Mouse (Mus musculus) intestine, embryonic 16.5 days (tissue): ENCODE data around the gene Tmem156. TPM values are rescaled to one million over a fixed set of nuclear protein-coding genes. Genes with fewer than 3 reads are reported as not detected.

Experiments used
- ATAC-seq: fragments of 200-750 bp; cut with Nextera tagmentation; 2 replicates; pipeline ENCODE4 v1.8.0; 2017; ENCODE audit warnings: moderate TSS enrichment, moderate library complexity
- H3K27ac ChIP-seq: fragments of 300-500 bp; sonication (generic); 2 replicates; pipeline ENCODE4 v1.5.1; 2014; ENCODE audit warnings: mild to moderate bottlenecking, low read length
- H3K27me3 ChIP-seq: fragments of 300-500 bp; sonication (generic); replicated peaks from 2 replicates; pipeline ENCODE4 v1.6.1; 2014; ENCODE audit warnings: low read length, control low read depth, mixed read lengths; ENCODE audit not compliant: control insufficient read depth, insufficient read depth
- H3K36me3 ChIP-seq: fragments of 300-500 bp; sonication (generic); 2 replicates; pipeline ENCODE4 v1.6.1; 2014; ENCODE audit warnings: low read length, control low read depth; ENCODE audit not compliant: control insufficient read depth, insufficient read depth
- H3K4me1 ChIP-seq: fragments of 300-500 bp; sonication (generic); 2 replicates; pipeline ENCODE4 v1.6.1; 2014; ENCODE audit warnings: low read length, control low read depth, mixed read lengths; ENCODE audit not compliant: control insufficient read depth, insufficient read depth
- H3K4me2 ChIP-seq: fragments of 300-500 bp; sonication (generic); 2 replicates; pipeline ENCODE4 v1.6.1; 2014; ENCODE audit warnings: low read depth, low read length, control low read depth
- H3K4me3 ChIP-seq: fragments of 300-500 bp; sonication (generic); 2 replicates; pipeline ENCODE4 v1.5.1; 2014; ENCODE audit warnings: mild to moderate bottlenecking, low read length
- H3K9ac ChIP-seq: fragments of 300-500 bp; sonication (generic); 2 replicates; pipeline ENCODE4 v1.6.1; 2014; ENCODE audit warnings: low read depth, low read length
- H3K9me3 ChIP-seq: fragments of 300-500 bp; sonication (generic); 2 replicates; pipeline ENCODE4 v1.6.1; 2016; ENCODE audit warnings: low read length, control low read depth; ENCODE audit not compliant: control insufficient read depth
- WGBS: fragments of 180-500 bp; shearing (Covaris S2); extraction: QIAGEN DNeasy Blood & Tissue Kit; methylation state at CpG from one replicate; pipeline ENCODE4 v1.1.7; 2014; 5-methylcytosine and 5-hydroxymethylcytosine counted together
- polyA plus RNA-seq: library from polyadenylated mRNA; unstranded; fragments of >200 nt; fragmentation: Nextera tagmentation; extraction: Ambion mirVana; gene quantifications from 2 replicates; pipeline ENCODE4 v1.2.1, GENCODE M21; 2015

The Tmem156 gene
- polyA plus RNA-seq: 1.5 and 2.1 TPM in 2 replicates

DNA sequence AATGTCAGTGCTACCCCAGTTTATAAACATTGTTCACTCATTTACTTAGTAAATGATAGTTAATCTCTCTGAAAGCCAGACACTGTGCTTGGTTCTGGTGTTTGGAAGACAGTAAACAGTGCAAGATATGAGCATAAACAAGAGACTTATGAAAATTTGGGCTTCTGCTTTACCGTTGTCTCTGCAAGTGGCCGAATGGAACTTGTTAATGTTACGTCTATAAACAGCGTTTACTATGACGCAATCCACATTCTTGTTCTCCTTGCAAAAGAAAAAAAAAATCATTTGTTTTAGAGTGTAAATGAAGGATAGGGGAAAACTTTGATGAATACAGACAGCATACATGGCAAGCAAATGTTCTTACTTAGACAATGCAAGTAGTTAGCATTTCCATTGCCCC is at the start of gene Tmem156:
Gene Tmem156, minus strand, starts transcription at position 212 of the 400 bp plus-strand sequence.
- ATAC-seq: peak; percentile 50
- Histone ChIP-seq H3K9me3 (no peaks in the 10 kb centered on the region), H3K27me3 (no peaks in the 10 kb centered on the region), H3K4me2 (0 out of 2 replicates have a peak within 1 kb of the TSS, but pooled peaks have one; percentile 16), H3K4me3 (no peak within 1 kb of the TSS), H3K36me3 (no peaks in the 10 kb centered on the region), H3K9ac (no peak within 1 kb of the TSS), H3K27ac (peak within 1 kb of the TSS; percentile 23), H3K4me1 (peaks cover 8% of the 10 kb centered on the region)
- WGBS: 35% methylated on average over 5 of the region's 5 CpGs

- Histone ChIP-seq H3K27me3 (no peaks in the 10 kb centered on the region), H3K4me2 (no peak overlapping the region), H3K9ac (no peak overlapping the region), H3K9me3 (no peaks in the 10 kb centered on the region), H3K36me3 (peaks cover 7% of the 10 kb centered on the region; the same call in 1 of the 2 replicates), H3K4me1 (no peaks in the 10 kb centered on the region), H3K27ac (no peak overlapping the region), H3K4me3 (no peak overlapping the region)
- no peak for ATAC-seq
- WGBS: 87% methylated on average over 8 of the region's 8 CpGs
Observed at GRCm38 (mm10) chr5:65141242-65141641, 49.3 kb upstream of the Tmem156 start.

GRCm38 (mm10) chr5:65137073-65137472 is 45.1 kb upstream of the Tmem156 start:
- WGBS: 83% methylated on average over 6 of the region's 6 CpGs
- Histone ChIP-seq H3K4me2 (no peak overlapping the region), H3K4me1 (no peaks in the 10 kb centered on the region), H3K4me3 (no peak overlapping the region), H3K36me3 (no peaks in the 10 kb centered on the region), H3K27ac (no peak overlapping the region), H3K9me3 (no peaks in the 10 kb centered on the region), H3K27me3 (no peaks in the 10 kb centered on the region), H3K9ac (no peak overlapping the region)
- no peak for ATAC-seq

DNA sequence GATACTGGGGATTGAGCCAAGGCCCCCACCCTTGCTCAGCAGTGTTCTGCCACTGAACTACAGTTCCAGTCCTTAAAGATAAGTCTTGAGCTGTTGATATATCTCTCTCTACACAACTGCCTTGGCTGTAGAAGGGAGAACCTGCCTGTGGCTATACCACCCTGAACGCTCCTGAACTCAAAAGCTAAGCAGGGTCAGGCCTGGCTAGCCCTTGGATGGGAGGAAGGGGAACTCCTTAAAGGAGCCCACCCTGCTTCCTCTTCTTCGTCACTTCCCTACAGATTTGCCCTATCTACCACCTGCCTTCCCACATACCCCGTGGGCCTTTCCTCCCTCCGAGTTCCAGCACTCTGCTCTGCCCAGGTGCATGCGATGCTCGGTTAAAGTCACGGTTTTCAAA is 44.2 kb upstream of the Tmem156 start:
- no peaks in the 10 kb centered on the region for H3K9me3 ChIP-seq
- WGBS: 81% methylated on average over 7 of the region's 7 CpGs
- H3K36me3 ChIP-seq: no peaks in the 10 kb centered on the region
- ATAC-seq: no peak
- H3K4me1 ChIP-seq: no peaks in the 10 kb centered on the region
- no peak overlapping the region for H3K27ac ChIP-seq
- H3K4me3 ChIP-seq: no peak overlapping the region
- H3K9ac ChIP-seq: no peak overlapping the region
- H3K27me3 ChIP-seq: no peaks in the 10 kb centered on the region
- H3K4me2 ChIP-seq: no peak overlapping the region

- Histone ChIP-seq H3K4me2 (peak overlapping the region; percentile 75), H3K36me3 (no peaks in the 10 kb centered on the region), H3K27me3 (no peaks in the 10 kb centered on the region), H3K9ac (peak overlapping the region; percentile 55), H3K9me3 (no peaks in the 10 kb centered on the region), H3K27ac (no peak overlapping the region), H3K4me3 (peak overlapping the region; percentile 41), H3K4me1 (peaks cover 3% of the 10 kb centered on the region; the same call in 1 of the 2 replicates)
- 19% methylated on average over 20 of the region's 20 CpGs for WGBS
- no peak for ATAC-seq
Observed at GRCm38 (mm10) chr5:65131211-65131879, 39.4 kb upstream of the Tmem156 start.

DNA sequence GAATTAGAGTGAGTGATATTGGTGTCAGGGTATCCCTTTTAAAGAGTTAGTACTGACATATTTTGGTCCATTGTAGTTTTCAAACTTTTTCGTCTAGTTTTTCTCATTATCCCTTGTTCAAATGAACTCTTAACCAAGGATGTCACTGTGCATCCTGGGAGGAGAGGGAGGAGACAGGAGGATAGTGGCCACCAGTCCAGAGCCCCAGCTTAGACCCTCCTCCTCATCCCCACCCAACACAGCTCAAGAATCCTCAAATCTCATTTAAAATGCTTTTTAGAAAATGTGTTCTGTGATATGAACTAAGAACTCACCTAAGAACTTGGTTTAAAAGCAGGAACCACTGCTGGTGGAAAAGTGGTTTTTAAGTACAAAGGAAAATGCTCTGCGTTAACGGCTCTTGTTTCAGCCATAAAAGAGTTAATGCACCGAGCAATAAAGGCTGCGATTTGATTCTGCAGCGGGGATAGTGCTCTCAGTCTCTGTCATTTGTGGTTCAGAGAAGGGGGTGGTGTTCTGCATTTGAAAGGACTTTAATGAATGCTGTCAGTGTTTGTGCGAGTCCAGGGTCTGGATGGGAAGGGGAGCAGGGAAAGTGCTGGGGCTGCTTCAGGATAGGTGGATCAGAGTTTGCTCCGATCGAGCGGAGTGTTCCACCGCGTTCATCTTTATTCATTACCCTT is 38.7 kb upstream of the Tmem156 start:
- 8% methylated on average over 12 of the region's 12 CpGs for WGBS

GRCm38 (mm10) chr5:65128481-65128880 is 36.5 kb upstream of the Tmem156 start:
- Histone ChIP-seq H3K4me3 (no peak overlapping the region), H3K9ac (no peak overlapping the region), H3K9me3 (no peaks in the 10 kb centered on the region), H3K27ac (no peak overlapping the region), H3K4me2 (no peak overlapping the region), H3K36me3 (no peaks in the 10 kb centered on the region), H3K27me3 (no peaks in the 10 kb centered on the region), H3K4me1 (peaks cover 3% of the 10 kb centered on the region; the same call in 1 of the 2 replicates)
- no peak for ATAC-seq
- WGBS: 77% methylated on average over 2 of the region's 2 CpGs

More for the DNA sequence above, 38.7 kb upstream of the Tmem156 start:
- 0 out of 2 replicates have a peak, but pooled peaks have one; percentile 9 for ATAC-seq
- peaks cover 3% of the 10 kb centered on the region; the same call in 1 of the 2 replicates for H3K4me1 ChIP-seq
- no peaks in the 10 kb centered on the region for H3K9me3 ChIP-seq
- peak overlapping the region; percentile 41 for H3K4me3 ChIP-seq
- peak overlapping the region; percentile 75 for H3K4me2 ChIP-seq
- H3K27ac ChIP-seq: no peak overlapping the region
- H3K27me3 ChIP-seq: no peaks in the 10 kb centered on the region
- H3K9ac ChIP-seq: peak overlapping the region; percentile 55
- no peaks in the 10 kb centered on the region for H3K36me3 ChIP-seq

GRCm38 (mm10) chr5:65126137-65126536 is 34.2 kb upstream of the Tmem156 start:
- no peak for ATAC-seq
- H3K27ac ChIP-seq: no peak overlapping the region
- WGBS: 86% methylated on average over 1 of the region's 1 CpGs
- no peak overlapping the region for H3K4me2 ChIP-seq
- H3K9ac ChIP-seq: no peak overlapping the region
- no peaks in the 10 kb centered on the region for H3K9me3 ChIP-seq
- peaks cover 3% of the 10 kb centered on the region; the same call in 1 of the 2 replicates for H3K4me1 ChIP-seq
- no peaks in the 10 kb centered on the region for H3K27me3 ChIP-seq
- H3K36me3 ChIP-seq: no peaks in the 10 kb centered on the region
- no peak overlapping the region for H3K4me3 ChIP-seq

DNA sequence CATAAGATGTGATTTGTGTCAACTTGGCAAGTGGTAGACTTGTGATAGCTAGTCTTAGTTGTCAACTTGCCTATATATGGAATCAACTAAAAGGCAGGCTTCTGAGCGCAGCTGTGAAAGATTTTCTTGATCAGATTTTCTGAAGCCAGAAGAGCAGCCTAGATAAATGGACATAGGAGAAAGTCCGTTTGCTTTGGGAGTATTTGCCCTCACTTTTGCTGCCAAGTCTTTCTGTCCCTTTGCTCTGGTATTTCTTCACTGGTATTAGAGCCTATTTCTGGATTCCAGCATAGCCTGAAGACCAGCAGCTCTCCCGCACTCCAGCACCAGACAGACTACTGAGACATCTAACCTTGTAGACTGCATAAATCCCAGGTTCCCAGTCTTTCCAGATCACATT is 30.7 kb upstream of the Tmem156 start:
- Histone ChIP-seq H3K36me3 (no peaks in the 10 kb centered on the region), H3K9ac (no peak overlapping the region), H3K27me3 (no peaks in the 10 kb centered on the region), H3K4me3 (no peak overlapping the region), H3K4me2 (no peak overlapping the region), H3K9me3 (no peaks in the 10 kb centered on the region), H3K4me1 (no peaks in the 10 kb centered on the region), H3K27ac (no peak overlapping the region)
- 80% methylated on average over 3 of the region's 3 CpGs for WGBS
- no peak for ATAC-seq
